Mouse (Mus musculus) cerebellum, adult (tissue): ENCODE measurements around the gene Lama4.

Source experiments
- ATAC-seq: cut with Nextera tagmentation; 2 replicates; pipeline ENCODE4 v1.9.2; 2017; ENCODE audit warnings: mild to moderate bottlenecking, moderate library complexity, mixed read lengths; ENCODE audit not compliant: insufficient number of reproducible peaks, low FRiP score, low TSS enrichment

Lama4 gene

GRCm38 (mm10) chr10:38993632-38994424 is 28.5 kb downstream of the Lama4 start:
- ATAC-seq: no peak

- ATAC-seq: no peak
Observed at GRCm38 (mm10) chr10:38994719-38995450, 29.6 kb downstream of the Lama4 start.

- no peak for ATAC-seq
Observed at GRCm38 (mm10) chr10:38995896-38996295, 30.6 kb downstream of the Lama4 start.

GRCm38 (mm10) chr10:39000951-39001350 is 35.6 kb downstream of the Lama4 start:
- no peak for ATAC-seq

GRCm38 (mm10) chr10:39002521-39002920 is 37.2 kb downstream of the Lama4 start:
- ATAC-seq: no peak

- no peak for ATAC-seq
Observed at GRCm38 (mm10) chr10:39003520-39003919, 38.2 kb downstream of the Lama4 start.

GRCm38 (mm10) chr10:39005494-39005893 is 40.2 kb downstream of the Lama4 start:
- ATAC-seq: no peak

GRCm38 (mm10) chr10:39006433-39007105 is 41.3 kb downstream of the Lama4 start:
- no peak for ATAC-seq

GRCm38 (mm10) chr10:39014836-39015235 is 49.5 kb downstream of the Lama4 start:
- ATAC-seq: no peak

- no peak for ATAC-seq
Observed at GRCm38 (mm10) chr10:39017986-39018385, 52.7 kb downstream of the Lama4 start.

GRCm38 (mm10) chr10:39018635-39019034 is 53.3 kb downstream of the Lama4 start:
- ATAC-seq: no peak

- no peak for ATAC-seq
Observed at GRCm38 (mm10) chr10:39023618-39024256, 58.4 kb downstream of the Lama4 start.

- ATAC-seq: no peak
Observed at GRCm38 (mm10) chr10:39026529-39026928, 61.2 kb downstream of the Lama4 start.

GRCm38 (mm10) chr10:39027058-39027457 is 61.7 kb downstream of the Lama4 start:
- no peak for ATAC-seq

- no peak for ATAC-seq
Observed at GRCm38 (mm10) chr10:39028403-39028802, 63.1 kb downstream of the Lama4 start.

- ATAC-seq: no peak
Observed at GRCm38 (mm10) chr10:39029297-39030147, 64.2 kb downstream of the Lama4 start.

- no peak for ATAC-seq
Observed at GRCm38 (mm10) chr10:39030148-39030685, 64.9 kb downstream of the Lama4 start.

GRCm38 (mm10) chr10:39039564-39039963 is 74.2 kb downstream of the Lama4 start:
- no peak for ATAC-seq

- no peak for ATAC-seq
Observed at GRCm38 (mm10) chr10:39040026-39040425, 74.7 kb downstream of the Lama4 start.
